Mouse (Mus musculus) cortical plate, adult 2 months (tissue): Measurements from ENCODE around the gene Per3. TPM values are rescaled to one million over a fixed set of nuclear protein-coding genes. Genes with fewer than 3 reads are reported as not detected.

Experiments
- H3K27ac ChIP-seq: fragments of 200-500 bp; 2 replicates; pipeline ENCODE4 v1.5.1; 2012; ENCODE audit warnings: low read length, control low read depth, inconsistent platforms; ENCODE audit not compliant: insufficient read depth
- H3K4me1 ChIP-seq: fragments of 200-500 bp; 2 replicates; pipeline ENCODE4 v1.6.1; 2011; ENCODE audit warnings: low read length; ENCODE audit not compliant: control insufficient read depth, insufficient read depth
- H3K4me3 ChIP-seq: fragments of 200-500 bp; 2 replicates; pipeline ENCODE4 v1.5.1; 2011; ENCODE audit warnings: mild to moderate bottlenecking, low read length, control low read depth; ENCODE audit not compliant: insufficient read depth
- CTCF ChIP-seq: fragments of 200-500 bp; IDR thresholded peaks from 2 replicates; pipeline ENCODE4 v1.5.1; 2011; ENCODE audit warnings: mild to moderate bottlenecking, control low read depth, low read length; ENCODE audit not compliant: insufficient read depth; ENCODE audit errors: extremely low read depth
- POLR2A ChIP-seq: fragments of 200-500 bp; IDR thresholded peaks from 2 replicates; pipeline ENCODE4 v1.6.1; 2011; ENCODE audit warnings: mild to moderate bottlenecking, low read length, control low read depth; ENCODE audit not compliant: insufficient read depth; ENCODE audit errors: extremely low read depth
- polyA plus RNA-seq: library from polyadenylated mRNA; depleted of rRNA; stranded (reverse); fragments of >200 nt; gene quantifications from 2 replicates; pipeline ENCODE4 v1.2.3, GENCODE M21; 2012; rRNA removed

The Per3 gene
- polyA plus RNA-seq = 42.8 and 48.1 TPM in 2 replicates

DNA sequence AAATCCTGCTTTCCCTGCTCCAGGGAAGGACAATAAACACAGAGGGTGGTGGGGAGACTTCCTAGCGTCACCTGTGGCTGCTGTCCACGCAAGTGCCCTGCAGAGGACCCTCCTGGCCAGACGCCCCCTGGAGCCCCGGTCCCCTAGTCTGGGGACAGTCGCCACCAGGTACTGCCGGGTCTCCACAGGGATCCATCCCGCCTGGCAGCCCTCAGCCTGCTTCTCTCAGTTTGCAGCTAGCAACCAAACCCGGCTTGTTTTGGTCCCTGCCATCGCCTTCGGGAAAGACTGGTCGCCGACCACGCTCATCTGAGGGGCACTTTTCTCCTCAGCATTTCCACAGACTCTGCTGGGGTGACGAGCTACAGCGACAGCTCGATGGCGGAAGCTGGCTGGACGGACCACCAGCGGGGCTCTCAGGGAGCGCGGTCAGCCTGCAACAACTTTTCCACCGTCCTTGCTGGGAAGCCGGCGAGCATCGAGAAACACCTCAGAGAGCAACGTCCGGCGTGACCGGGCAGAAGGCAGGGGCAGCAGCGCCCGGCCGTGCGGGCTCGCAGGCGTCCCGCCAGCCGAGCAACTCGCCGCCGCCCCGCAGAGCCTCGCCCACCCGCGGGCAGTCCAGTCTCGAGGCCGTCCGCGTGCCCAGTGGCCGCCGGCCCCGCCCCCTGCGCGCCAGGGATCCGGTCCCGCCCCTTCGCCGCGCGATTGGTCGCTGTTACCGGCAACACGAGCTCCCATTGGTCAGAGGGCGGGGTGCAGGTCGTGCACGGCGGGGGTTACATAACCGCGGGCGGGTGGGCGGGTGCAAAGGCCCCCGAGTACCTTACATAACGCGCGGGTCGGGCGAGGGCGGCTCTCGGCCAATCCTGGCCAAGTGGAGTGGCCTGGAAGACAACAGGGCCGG is at the start of gene Per3:
Gene Per3, minus strand, starts transcription at position 629 of the 907 bp plus-strand sequence.
- Histone ChIP-seq H3K27ac (peak within 1 kb of the TSS; percentile 97), H3K4me1 (peaks cover 2% of the 10 kb centered on the region), H3K4me3 (peak within 1 kb of the TSS; percentile 61)
- TF ChIP-seq POLR2A = peak; percentile 65; the same call in 1 of the 2 replicates
- no peak for TF ChIP-seq CTCF

- H3K4me3 ChIP-seq = no peak within 1 kb of the TSS
- 0 out of 2 replicates have a peak within 1 kb of the TSS, but pooled peaks have one; percentile 23 for H3K27ac ChIP-seq
- H3K4me1 ChIP-seq = peaks cover 2% of the 10 kb centered on the region; the same call in 1 of the 2 replicates
- TF ChIP-seq POLR2A = no peak
- no peak for TF ChIP-seq CTCF
Observed at GRCm38 (mm10) chr4:151089270-151089669, 44.8 kb upstream of the Per3 start, which contains the start of gene Gm13090. Gene Gm13090, plus strand, starts transcription at chr4:151089570.

DNA sequence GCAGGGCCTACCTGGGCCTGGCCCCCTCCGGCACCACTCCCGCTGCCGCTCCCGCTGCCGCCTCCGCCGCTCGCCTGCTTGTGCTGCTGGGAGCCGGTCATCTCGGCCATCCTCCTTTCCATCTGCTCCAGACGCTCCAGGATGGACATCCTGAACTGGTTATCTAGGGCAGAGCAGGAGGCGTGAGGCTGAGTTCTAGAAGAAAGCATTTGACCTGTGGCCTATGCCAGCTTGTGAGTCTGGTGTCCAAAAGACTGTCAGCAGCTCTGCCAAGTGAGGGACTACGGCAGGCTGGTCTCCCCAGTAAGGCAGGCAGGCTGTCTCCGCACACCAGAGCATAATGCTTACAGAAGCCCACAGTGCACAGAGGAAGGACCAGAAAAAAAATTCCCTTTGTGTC is 44.4 kb upstream of the Per3 start:
- Histone ChIP-seq H3K4me3 (no peak overlapping the region), H3K4me1 (peaks cover 2% of the 10 kb centered on the region; the same call in 1 of the 2 replicates), H3K27ac (no peak overlapping the region)
- TF ChIP-seq POLR2A = no peak

GRCm38 (mm10) chr4:151087358-151087757 is 42.9 kb upstream of the Per3 start:
- TF ChIP-seq POLR2A (no peak), CTCF (0 out of 2 replicates have a peak, but pooled peaks have one; percentile 10)
- H3K4me3 ChIP-seq = no peak overlapping the region
- no peak overlapping the region for H3K27ac ChIP-seq
- peaks cover 4% of the 10 kb centered on the region; the same call in 1 of the 2 replicates for H3K4me1 ChIP-seq

DNA sequence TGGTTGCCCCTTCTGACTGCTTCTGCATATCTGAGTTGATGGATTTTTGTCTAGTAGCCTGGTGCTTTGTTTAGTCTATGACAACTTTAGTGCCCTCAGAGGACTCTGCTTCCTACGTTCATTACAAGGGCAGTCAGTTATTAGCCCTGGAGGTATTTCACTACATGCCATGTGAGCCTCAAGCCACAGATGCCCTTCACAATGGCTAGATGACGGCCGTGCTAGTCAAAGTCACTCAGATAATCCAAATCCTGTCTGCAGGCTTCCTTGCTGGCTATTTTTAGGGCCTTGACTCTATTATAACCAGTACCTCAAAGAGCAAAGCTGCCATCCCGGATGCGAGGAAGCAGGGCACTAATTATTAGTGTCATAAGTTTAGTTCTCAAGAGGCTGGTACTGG is 38.6 kb upstream of the Per3 start:
- H3K4me3 ChIP-seq = no peak overlapping the region
- peaks cover 2% of the 10 kb centered on the region; the same call in 1 of the 2 replicates for H3K4me1 ChIP-seq
- TF ChIP-seq POLR2A (no peak), CTCF (no peak)
- H3K27ac ChIP-seq = no peak overlapping the region

GRCm38 (mm10) chr4:151081977-151082376 is 37.5 kb upstream of the Per3 start:
- Histone ChIP-seq H3K4me1 (peaks cover 2% of the 10 kb centered on the region; the same call in 1 of the 2 replicates), H3K4me3 (no peak overlapping the region), H3K27ac (no peak overlapping the region)
- TF ChIP-seq CTCF (no peak), POLR2A (no peak)

DNA sequence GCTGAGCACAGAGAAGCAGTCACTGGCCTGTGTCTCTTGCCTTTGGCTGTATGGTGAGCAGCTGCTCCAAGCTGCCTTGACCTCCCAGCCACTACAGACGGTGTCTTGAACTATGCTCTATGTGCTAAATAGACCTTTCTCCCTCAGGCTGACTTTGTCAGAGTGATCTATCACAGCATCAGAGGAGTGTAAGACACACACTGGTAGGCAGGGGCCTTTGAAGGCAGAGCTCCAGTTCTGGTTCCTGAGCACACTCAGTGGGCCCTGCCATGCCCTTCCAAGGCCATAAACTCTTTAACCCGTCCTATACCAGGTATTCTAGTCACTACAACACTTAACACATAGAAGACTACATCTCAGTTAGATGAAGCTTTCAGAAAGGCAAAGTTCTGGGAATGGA is 36.9 kb upstream of the Per3 start:
- Histone ChIP-seq H3K4me3 (no peak overlapping the region), H3K4me1 (peaks cover 2% of the 10 kb centered on the region; the same call in 1 of the 2 replicates), H3K27ac (no peak overlapping the region)
- TF ChIP-seq CTCF (no peak), POLR2A (no peak)

DNA sequence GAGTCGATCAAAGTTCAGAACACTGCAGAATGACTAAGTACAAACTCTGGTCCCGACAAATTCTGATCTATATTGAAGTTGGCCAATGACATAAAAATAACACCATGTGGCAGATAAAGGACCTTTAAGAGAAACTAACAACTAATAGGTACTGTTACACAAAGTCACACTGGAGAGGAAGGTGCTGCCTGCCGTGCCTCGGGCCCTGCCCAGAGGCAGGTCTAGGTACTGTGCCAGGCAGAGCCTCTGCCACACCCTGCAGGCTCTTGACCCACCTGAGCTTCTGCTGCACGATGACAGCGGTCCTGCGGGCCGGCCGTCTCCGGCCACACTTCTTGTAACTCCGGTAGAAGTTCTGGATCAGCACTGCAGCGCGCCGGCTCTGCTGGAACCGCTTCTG is 30.4 kb upstream of the Per3 start:
- no peak overlapping the region for H3K27ac ChIP-seq
- no peak overlapping the region for H3K4me3 ChIP-seq
- no peak for TF ChIP-seq POLR2A
- TF ChIP-seq CTCF = no peak
- peaks cover 3% of the 10 kb centered on the region; the same call in 1 of the 2 replicates for H3K4me1 ChIP-seq

GRCm38 (mm10) chr4:151073108-151073744 is 28.8 kb upstream of the Per3 start:
- TF ChIP-seq CTCF = peak; percentile 79
- no peak for TF ChIP-seq POLR2A
- peaks cover 3% of the 10 kb centered on the region; the same call in 1 of the 2 replicates for H3K4me1 ChIP-seq
- no peak overlapping the region for H3K4me3 ChIP-seq
- H3K27ac ChIP-seq = no peak overlapping the region
